Mouse (Mus musculus): ENCODE measurements at regions not wholly inside any gene's neighbourhood (a gene's known extent, or its start where the extent isn't known, plus 50 kb on each side); places are given as distances from the start of the nearest gene placed in this dataset.

GRCm38 (mm10) chr8:89283105-89284096 lies 239.4 kb upstream of the Sall1 start:
- no peak for TF ChIP-seq JUN (IDR thresholded peaks at IDR 0.05; ENCODE audit: insufficient read depth, low read depth, low read length)
- TF ChIP-seq CTCF (conservative IDR thresholded peaks at IDR 0.05 in 1 of 2, IDR thresholded peaks at IDR 0.05 in 1 of 2; ENCODE audit: low read depth in 2 of 2, low read length in 2 of 2): no peak
- TF ChIP-seq POLR2A (IDR thresholded peaks at IDR 0.05; ENCODE audit: low read depth, low read length): no peak
- no peak for TF ChIP-seq MAX (IDR thresholded peaks at IDR 0.05; ENCODE audit: low read length)
- TF ChIP-seq SIN3A (IDR thresholded peaks at IDR 0.05; ENCODE audit: low read length): no peak
- TF ChIP-seq ZKSCAN1 (IDR thresholded peaks at IDR 0.05; ENCODE audit: borderline replicate concordance, low read depth, low read length): no peak
- no peak for TF ChIP-seq SMC3 (IDR thresholded peaks at IDR 0.05; ENCODE audit: low read depth, low read length)
- TF ChIP-seq UBTF (IDR thresholded peaks at IDR 0.05; ENCODE audit: low read depth, low read length): no peak
